Mouse (Mus musculus) hindbrain, embryonic 11.5 days (tissue): ENCODE measurements around the gene Pxdn. TPM values are rescaled to one million over a fixed set of nuclear protein-coding genes. Genes with fewer than 3 reads are reported as not detected.

Experiments
- ATAC-seq: fragments of 200-750 bp; cut with Nextera tagmentation; 2 replicates; pipeline ENCODE4 v1.8.0; 2017; ENCODE audit warnings: mild to moderate bottlenecking, moderate TSS enrichment, moderate library complexity; ENCODE audit not compliant: low FRiP score
- DNase-seq: peaks from one replicate; pipeline ENCODE4 v3.0.0-alpha.2; 2015; ENCODE audit warnings: low spot score
- H3K27ac ChIP-seq: fragments of 300-500 bp; sonication (generic); 2 replicates; pipeline ENCODE4 v1.5.1; 2014; ENCODE audit warnings: mild to moderate bottlenecking, low read depth, low read length
- H3K27me3 ChIP-seq: fragments of 300-500 bp; sonication (generic); 2 replicates; pipeline ENCODE4 v1.6.1; 2014; ENCODE audit warnings: mild to moderate bottlenecking, low read length, moderate library complexity, mixed read lengths; ENCODE audit not compliant: control insufficient read depth, insufficient read depth
- H3K36me3 ChIP-seq: fragments of 300-500 bp; sonication (generic); 2 replicates; pipeline ENCODE4 v1.6.1; 2014; ENCODE audit warnings: mild to moderate bottlenecking, low read length, moderate library complexity, mixed read lengths; ENCODE audit not compliant: control insufficient read depth, insufficient read depth
- H3K4me1 ChIP-seq: fragments of 300-500 bp; sonication (generic); replicated peaks from 2 replicates; pipeline ENCODE4 v1.6.1; 2014; ENCODE audit warnings: low read length, mixed read lengths; ENCODE audit not compliant: control insufficient read depth, insufficient read depth
- H3K4me2 ChIP-seq: fragments of 300-500 bp; sonication (generic); replicated peaks from 2 replicates; pipeline ENCODE4 v1.6.1; 2014; ENCODE audit warnings: mild to moderate bottlenecking, low read depth, low read length
- H3K4me3 ChIP-seq: fragments of 300-500 bp; sonication (generic); 2 replicates; pipeline ENCODE4 v1.5.1; 2014; ENCODE audit warnings: low read depth, low read length
- H3K9ac ChIP-seq: fragments of 300-500 bp; sonication (generic); 2 replicates; pipeline ENCODE4 v1.6.1; 2014; ENCODE audit warnings: low read depth, low read length
- H3K9me3 ChIP-seq: fragments of 300-500 bp; sonication (generic); 2 replicates; pipeline ENCODE4 v1.6.1; 2016; ENCODE audit warnings: low read length; ENCODE audit not compliant: control insufficient read depth
- WGBS: fragments of 180-500 bp; shearing (Covaris S2); extraction: QIAGEN DNeasy Blood & Tissue Kit; methylation state at CpG from one replicate; pipeline ENCODE4 v1.1.7; 2014; 5-methylcytosine and 5-hydroxymethylcytosine counted together
- polyA plus RNA-seq: library from polyadenylated mRNA; unstranded; fragments of >200 nt; fragmentation: Nextera tagmentation; extraction: Ambion mirVana; gene quantifications from 2 replicates; pipeline ENCODE4 v1.2.1, GENCODE M21; 2014

The Pxdn gene
- polyA plus RNA-seq, 1 experiment from 2014 or later: 50.4 TPM

DNA sequence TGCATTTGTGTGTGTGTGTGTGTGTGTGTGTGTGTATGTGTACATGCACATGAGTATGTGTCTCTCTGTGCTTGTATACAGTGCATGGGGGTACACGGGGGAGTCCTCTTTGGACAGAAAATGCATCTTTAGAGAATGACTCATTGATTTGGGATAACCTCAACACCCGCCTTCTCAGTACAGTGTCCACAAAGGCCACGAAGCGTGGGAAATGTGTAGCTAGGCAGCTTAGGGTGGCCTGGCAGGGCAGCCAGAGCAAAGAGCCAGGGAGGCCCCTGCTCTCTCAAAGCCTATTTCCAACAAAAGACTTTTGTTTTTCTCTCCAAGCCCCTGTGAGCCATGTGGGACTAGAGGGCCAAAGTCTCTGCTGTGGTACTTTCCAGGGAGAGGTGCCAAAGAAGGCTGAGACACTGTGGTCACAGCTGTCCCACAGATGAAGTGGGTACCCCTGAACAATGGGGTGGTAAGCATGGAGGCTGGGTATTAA lies 99.2 kb downstream of the Pxdn start:
- peak; percentile 52; the same call in 1 of the 2 replicates for ATAC-seq
- 47% methylated on average over 4 of the region's 4 CpGs for WGBS
- no peak for DNase-seq
- Histone ChIP-seq H3K4me3 (no peak overlapping the region), H3K4me1 (peaks cover 4% of the 10 kb centered on the region; the same call in 1 of the 2 replicates), H3K9ac (no peak overlapping the region), H3K27me3 (no peaks in the 10 kb centered on the region), H3K4me2 (no peak overlapping the region), H3K36me3 (no peaks in the 10 kb centered on the region), H3K9me3 (no peaks in the 10 kb centered on the region), H3K27ac (no peak overlapping the region)

GRCm38 (mm10) chr12:30039565-30039964 lies 102.2 kb downstream of the Pxdn start:
- Histone ChIP-seq H3K27me3 (no peaks in the 10 kb centered on the region), H3K4me1 (peaks cover 4% of the 10 kb centered on the region; the same call in 1 of the 2 replicates), H3K9ac (no peak overlapping the region), H3K27ac (no peak overlapping the region), H3K4me3 (no peak overlapping the region), H3K4me2 (no peak overlapping the region), H3K36me3 (no peaks in the 10 kb centered on the region), H3K9me3 (no peaks in the 10 kb centered on the region)
- 33% methylated on average over 4 of the region's 4 CpGs for WGBS
- ATAC-seq (no peak), DNase-seq (peak; percentile 56)

DNA sequence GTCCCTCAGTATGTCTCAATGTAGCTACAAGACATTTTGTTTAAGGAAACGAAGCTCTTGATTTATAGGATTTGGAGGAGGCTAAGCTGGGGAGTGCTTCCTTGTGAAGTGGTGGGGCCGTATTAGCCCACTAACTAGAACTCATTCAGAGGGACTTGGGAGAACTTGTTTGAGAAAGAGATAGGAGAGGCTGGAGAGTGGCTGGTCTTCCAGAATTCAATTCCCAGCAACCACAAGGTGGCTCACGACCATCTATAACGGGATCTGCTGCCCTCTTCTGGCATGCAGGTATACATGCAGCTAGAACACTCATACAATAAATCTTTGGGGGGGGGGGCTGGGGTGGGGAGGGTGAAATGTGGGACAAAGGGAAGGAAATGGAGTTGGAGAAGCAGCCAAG lies 102.7 kb downstream of the Pxdn start:
- WGBS: 31% methylated on average over 4 of the region's 4 CpGs
- no peaks in the 10 kb centered on the region for H3K27me3 ChIP-seq

DNA sequence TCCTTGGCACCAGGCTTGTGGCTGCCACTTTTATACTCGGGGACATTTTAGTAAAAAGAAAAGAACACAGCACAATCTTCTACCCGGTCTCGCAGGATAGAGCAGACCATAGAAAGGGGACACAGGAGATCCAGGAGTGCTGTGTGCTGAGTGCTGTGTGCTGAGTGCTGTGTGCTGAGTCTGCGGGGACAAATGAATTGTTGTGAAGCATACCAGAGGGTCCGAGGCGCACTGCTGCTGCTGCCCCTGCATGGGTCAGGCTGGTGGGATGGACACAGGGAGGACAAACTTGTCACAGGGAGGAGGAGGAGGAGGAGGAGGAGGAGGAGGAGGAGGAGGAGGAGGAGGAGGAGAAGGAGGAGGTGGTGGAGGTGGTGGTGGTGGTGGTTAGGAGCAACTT lies 111.4 kb downstream of the Pxdn start:
- Histone ChIP-seq H3K9me3 (no peaks in the 10 kb centered on the region), H3K27me3 (no peaks in the 10 kb centered on the region), H3K4me1 (no peaks in the 10 kb centered on the region), H3K9ac (no peak overlapping the region), H3K36me3 (no peaks in the 10 kb centered on the region), H3K4me2 (no peak overlapping the region), H3K27ac (no peak overlapping the region), H3K4me3 (no peak overlapping the region)
- WGBS: 73% methylated on average over 6 of the region's 6 CpGs
- ATAC-seq (no peak), DNase-seq (no peak)

More for the DNA sequence above, 102.7 kb downstream of the Pxdn start:
- Histone ChIP-seq H3K9ac (no peak overlapping the region), H3K4me1 (peaks cover 4% of the 10 kb centered on the region; the same call in 1 of the 2 replicates), H3K4me3 (no peak overlapping the region), H3K4me2 (no peak overlapping the region), H3K27ac (no peak overlapping the region), H3K36me3 (no peaks in the 10 kb centered on the region), H3K9me3 (no peaks in the 10 kb centered on the region)
- ATAC-seq (no peak), DNase-seq (peak; percentile 59)

DNA sequence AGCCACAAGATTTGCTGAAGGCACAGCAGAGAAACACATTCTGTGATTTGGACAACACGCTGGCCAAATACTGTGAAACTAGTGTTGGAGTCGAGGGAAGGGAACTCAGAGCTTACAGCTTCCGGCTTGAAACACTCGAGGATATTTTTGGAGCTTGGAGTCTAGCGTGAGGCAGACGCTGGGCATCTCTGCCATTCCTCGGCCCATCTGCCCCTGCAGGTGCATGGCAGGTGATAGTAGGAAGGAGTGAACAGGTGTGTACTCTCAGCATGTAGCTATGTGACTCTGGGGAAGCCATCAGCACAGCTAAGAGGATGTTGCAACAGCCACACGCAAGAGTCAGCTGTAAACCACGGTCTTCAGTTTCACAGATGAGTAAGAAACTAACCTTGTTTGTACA lies 112.4 kb downstream of the Pxdn start:
- 85% methylated on average over 9 of the region's 9 CpGs for WGBS
- DNase-seq: no peak
- no peak for ATAC-seq

DNA sequence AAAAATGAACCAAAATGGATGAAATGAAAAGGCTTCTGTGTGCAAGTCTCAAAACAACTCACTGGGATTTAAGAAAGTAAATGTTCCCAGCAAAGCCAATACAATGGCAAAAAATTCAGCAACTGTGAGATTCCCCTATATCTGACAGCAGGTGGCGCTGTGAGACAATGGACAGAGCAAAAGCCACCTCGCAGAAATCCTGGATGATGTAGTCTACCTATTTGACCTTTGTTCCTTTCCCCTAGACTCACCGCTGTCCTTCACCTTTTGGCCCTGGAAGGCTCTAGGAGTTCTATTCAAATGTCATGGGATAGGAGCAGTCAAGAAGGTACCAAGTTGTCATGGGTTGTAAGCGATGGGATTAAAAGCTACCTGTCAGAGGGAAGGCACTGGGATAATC lies 112.8 kb downstream of the Pxdn start:
- peak; percentile 75 for DNase-seq
- WGBS: 18% methylated on average over 4 of the region's 4 CpGs
- Histone ChIP-seq H3K4me2 (no peak overlapping the region), H3K4me1 (no peaks in the 10 kb centered on the region), H3K27me3 (no peaks in the 10 kb centered on the region), H3K27ac (no peak overlapping the region), H3K9me3 (no peaks in the 10 kb centered on the region), H3K9ac (no peak overlapping the region), H3K4me3 (no peak overlapping the region), H3K36me3 (no peaks in the 10 kb centered on the region)
- ATAC-seq: no peak

More for the DNA sequence above, 112.4 kb downstream of the Pxdn start:
- no peak overlapping the region for H3K4me3 ChIP-seq
- H3K27me3 ChIP-seq: no peaks in the 10 kb centered on the region
- no peak overlapping the region for H3K9ac ChIP-seq
- H3K4me2 ChIP-seq: no peak overlapping the region
- no peaks in the 10 kb centered on the region for H3K4me1 ChIP-seq
- H3K36me3 ChIP-seq: no peaks in the 10 kb centered on the region
- H3K27ac ChIP-seq: no peak overlapping the region
- H3K9me3 ChIP-seq: no peaks in the 10 kb centered on the region

DNA sequence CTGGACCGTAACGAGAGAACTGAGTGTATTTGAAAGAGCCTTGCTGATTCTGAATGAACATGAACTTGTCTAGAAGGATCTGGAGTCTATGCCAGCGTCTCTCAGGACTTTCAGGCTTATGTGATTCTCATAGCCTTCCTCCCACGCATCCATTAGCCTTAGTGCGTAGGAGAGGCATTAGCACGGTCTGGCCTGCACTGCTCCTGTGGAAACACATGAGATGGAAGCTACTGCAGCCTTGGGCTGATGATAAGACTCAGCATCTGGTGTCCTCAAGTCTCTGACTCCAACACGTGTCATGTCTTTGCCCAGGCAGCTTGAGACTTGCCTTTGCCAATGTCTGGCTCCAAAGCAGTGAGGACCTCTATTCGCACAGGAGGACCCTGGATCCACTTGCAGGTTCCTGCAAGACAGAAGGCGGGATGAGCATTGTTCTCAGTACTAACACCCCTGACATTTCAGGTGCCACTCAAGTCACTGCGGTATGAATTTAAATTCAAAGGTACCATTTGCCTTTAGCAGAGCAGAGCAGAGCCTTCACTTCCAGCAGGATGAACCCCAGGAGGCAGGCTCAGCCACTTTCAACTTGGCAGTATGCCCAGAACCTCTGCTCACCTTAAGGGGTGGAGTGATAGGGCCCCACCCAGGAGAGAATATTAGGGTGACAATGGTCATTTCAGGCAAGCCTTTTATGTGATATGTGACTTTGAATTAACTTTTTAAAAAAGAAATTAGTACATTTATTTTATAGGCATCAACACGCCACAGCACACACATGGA lies 117.5 kb downstream of the Pxdn start:
- H3K27me3 ChIP-seq: no peaks in the 10 kb centered on the region

DNA sequence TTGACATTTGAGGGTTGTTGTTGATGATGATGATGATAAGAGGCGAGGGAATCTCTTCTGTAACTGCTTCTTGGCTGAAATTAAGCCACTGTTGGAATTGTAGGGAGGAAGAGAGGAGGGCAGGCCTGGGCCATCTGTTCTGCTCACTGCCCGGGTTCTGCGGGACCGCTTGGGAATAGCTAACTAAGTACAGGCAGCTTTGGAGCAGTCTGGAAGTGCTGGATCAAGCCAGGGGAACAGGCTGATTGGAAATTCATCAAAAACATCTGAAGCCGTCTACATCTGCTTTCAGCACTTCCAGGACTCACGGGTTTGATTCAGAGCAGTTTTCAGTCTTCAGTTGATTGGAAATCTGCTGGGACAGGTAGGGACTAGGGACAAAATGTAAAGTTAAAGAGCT lies 120.6 kb downstream of the Pxdn start:
- Histone ChIP-seq H3K9me3 (no peaks in the 10 kb centered on the region), H3K27ac (no peak overlapping the region), H3K4me3 (no peak overlapping the region), H3K9ac (no peak overlapping the region), H3K4me1 (no peaks in the 10 kb centered on the region), H3K4me2 (no peak overlapping the region), H3K27me3 (no peaks in the 10 kb centered on the region), H3K36me3 (no peaks in the 10 kb centered on the region)
- DNase-seq: no peak
- WGBS: 67% methylated on average over 6 of the region's 6 CpGs
- no peak for ATAC-seq

More for the DNA sequence above, 117.5 kb downstream of the Pxdn start:
- H3K4me1 ChIP-seq: no peaks in the 10 kb centered on the region
- H3K9ac ChIP-seq: no peak overlapping the region
- ATAC-seq (no peak), DNase-seq (no peak)
- H3K4me3 ChIP-seq: no peak overlapping the region
- no peak overlapping the region for H3K27ac ChIP-seq
- 92% methylated on average over 11 of the region's 11 CpGs for WGBS
- no peak overlapping the region for H3K4me2 ChIP-seq
- no peaks in the 10 kb centered on the region for H3K36me3 ChIP-seq
- no peaks in the 10 kb centered on the region for H3K9me3 ChIP-seq

GRCm38 (mm10) chr12:30061503-30062117 lies 124.2 kb downstream of the Pxdn start:
- H3K36me3 ChIP-seq: no peaks in the 10 kb centered on the region
- no peak for ATAC-seq
- no peak overlapping the region for H3K4me2 ChIP-seq
- 25% methylated on average over 1 of the region's 1 CpGs for WGBS
- H3K27ac ChIP-seq: no peak overlapping the region
- DNase-seq: no peak
- H3K9ac ChIP-seq: no peak overlapping the region
- H3K4me1 ChIP-seq: no peaks in the 10 kb centered on the region
- no peaks in the 10 kb centered on the region for H3K9me3 ChIP-seq
- no peak overlapping the region for H3K4me3 ChIP-seq
- no peaks in the 10 kb centered on the region for H3K27me3 ChIP-seq
